19 mouse cellular contexts compared by ENCODE assay signal in the genomic region with DNA sequence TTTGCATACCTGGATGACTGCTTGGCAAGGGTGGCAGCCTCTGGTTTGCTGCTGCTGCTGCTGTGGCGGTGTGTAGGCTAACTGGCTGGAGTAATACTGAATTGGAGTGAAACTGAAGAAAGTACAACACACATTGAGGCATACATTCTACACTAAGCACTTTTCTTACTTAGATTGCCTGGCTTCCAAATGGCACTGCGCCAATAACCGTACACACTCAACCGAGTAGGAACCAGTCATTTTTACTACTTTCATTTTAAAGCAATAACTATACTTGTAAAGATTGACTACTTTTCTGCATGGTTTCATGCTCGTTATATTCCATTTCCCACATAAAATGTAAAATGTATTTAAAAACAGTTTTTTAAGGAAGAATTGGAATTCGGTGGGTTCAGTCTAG. TPM values are rescaled to one million over a fixed set of nuclear protein-coding genes. Genes with fewer than 3 reads are reported as not detected.
DNase-seq lines count a peak whose midpoint lies in the region; ATAC-seq and TF ChIP-seq lines count a peak whose summit lies in the region.
"Had no signal": no experiment of that assay in that cellular context is flagged by ENCODE, and none has a peak within 500 bp of the region (broad histone marks: within the 10 kb centered on the region; RNA-seq: fewer than 3 reads in every experiment).

No protein-coding gene starts in this region.

- peak; percentile 38 for DNase-seq in adrenal gland, postnatal 10 days
- DNase-seq in adrenal gland, adult 18-20 months (ENCODE audit: low spot score in 2 of 2): no peak
- peak; percentile 15 for DNase-seq in kidney, postnatal 14 days
- no peak for DNase-seq in kidney, adult 2 months
- DNase-seq in neural tube, embryonic 10.5 days (ENCODE audit: extremely low spot score, low spot score): no peak
- DNase-seq in thymus, postnatal 0 days (ENCODE audit: low spot score): no peak
- DNase-seq: cerebellum, adult 11 months; gastrocnemius, adult 2 months; heart, adult 2 months; liver, postnatal 0 days; spleen, adult 18-20 months; thymus, postnatal 25 days had no signal

- no peak for ATAC-seq in neural tube, embryonic 15.5 days (ENCODE audit: low FRiP score)
- ATAC-seq in limb, embryonic 15.5 days (ENCODE audit: insufficient number of reproducible peaks, low FRiP score, low TSS enrichment, low read depth): no peak
- ATAC-seq: forebrain, embryonic 13.5 days; liver, postnatal 0 days; midbrain, embryonic 15.5 days had no signal

- no peak overlapping the region for H3K9ac ChIP-seq in neural tube, embryonic 15.5 days (replicated peaks)
- no peak overlapping the region for H3K9ac ChIP-seq in limb, embryonic 15.5 days
- H3K9ac ChIP-seq: embryonic facial prominence, embryonic 15.5 days; forebrain, embryonic 13.5 days; hindbrain, embryonic 12.5 days; liver, postnatal 0 days; midbrain, embryonic 15.5 days; stomach, embryonic 15.5 days had no signal

- H3K27ac ChIP-seq in kidney, adult 2 months (ENCODE audit: insufficient read depth, low read depth, low read length): no peak overlapping the region
- peak overlapping the region; percentile 45; the same call in 1 of the 2 replicates for H3K27ac ChIP-seq in neural tube, embryonic 15.5 days (replicated peaks)
- peak overlapping the region; percentile 54; the same call in 1 of the 2 replicates for H3K27ac ChIP-seq in limb, embryonic 15.5 days
- H3K27ac ChIP-seq: embryonic facial prominence, embryonic 15.5 days; forebrain, embryonic 13.5 days; gastrocnemius, adult 2 months; heart, adult 2 months; hindbrain, embryonic 12.5 days; midbrain, embryonic 15.5 days; stomach, embryonic 15.5 days had no signal

- no peaks in the 10 kb centered on the region for H3K9me3 ChIP-seq in neural tube, embryonic 15.5 days (replicated peaks)
- H3K9me3 ChIP-seq in limb, embryonic 15.5 days: no peaks in the 10 kb centered on the region
- H3K9me3 ChIP-seq: embryonic facial prominence, embryonic 15.5 days; forebrain, embryonic 13.5 days; hindbrain, embryonic 12.5 days; midbrain, embryonic 15.5 days; stomach, embryonic 15.5 days had no signal

- TF ChIP-seq CTCF in kidney, adult 2 months (conservative IDR thresholded peaks at IDR 0.05; ENCODE audit: insufficient read depth, insufficient read length, low read depth, low read length): no peak

- no peak for TF ChIP-seq POLR2A in kidney, adult 2 months (IDR thresholded peaks at IDR 0.05; ENCODE audit: low read depth, low read length)

- H3K4me1 ChIP-seq in kidney, adult 2 months (ENCODE audit: control insufficient read depth, insufficient read depth, low read length): no peaks in the 10 kb centered on the region
- H3K4me1 ChIP-seq in neural tube, embryonic 15.5 days: no peaks in the 10 kb centered on the region
- peaks cover 12% of the 10 kb centered on the region; the same call in 1 of the 2 replicates for H3K4me1 ChIP-seq in limb, embryonic 15.5 days
- H3K4me1 ChIP-seq: embryonic facial prominence, embryonic 15.5 days; forebrain, embryonic 13.5 days; hindbrain, embryonic 12.5 days; midbrain, embryonic 15.5 days; stomach, embryonic 15.5 days had no signal

- H3K4me2 ChIP-seq in neural tube, embryonic 15.5 days: no peak overlapping the region
- H3K4me2 ChIP-seq in limb, embryonic 15.5 days: no peak overlapping the region
- H3K4me2 ChIP-seq: embryonic facial prominence, embryonic 15.5 days; forebrain, embryonic 13.5 days; hindbrain, embryonic 12.5 days; midbrain, embryonic 15.5 days; stomach, embryonic 15.5 days had no signal

- 68% methylated on average over 6 of the region's 6 CpGs for WGBS in kidney, adult 2 months
- WGBS in neural tube, embryonic 15.5 days: 77% methylated on average over 6 of the region's 6 CpGs
- 46% methylated on average over 6 of the region's 6 CpGs for WGBS in limb, embryonic 15.5 days

- no peak overlapping the region for H3K4me3 ChIP-seq in kidney, adult 2 months (ENCODE audit: insufficient read depth, low read depth, low read length)
- no peak overlapping the region for H3K4me3 ChIP-seq in neural tube, embryonic 15.5 days (replicated peaks)
- no peak overlapping the region for H3K4me3 ChIP-seq in limb, embryonic 15.5 days
- H3K4me3 ChIP-seq: embryonic facial prominence, embryonic 15.5 days; forebrain, embryonic 13.5 days; gastrocnemius, adult 2 months; heart, adult 2 months; hindbrain, embryonic 12.5 days; midbrain, embryonic 15.5 days; stomach, embryonic 15.5 days had no signal

- peaks cover 13% of the 10 kb centered on the region for H3K36me3 ChIP-seq in kidney, adult 2 months (ENCODE audit: control insufficient read depth, insufficient read depth, low read length)
- peaks cover 33% of the 10 kb centered on the region for H3K36me3 ChIP-seq in neural tube, embryonic 15.5 days
- peaks cover 33% of the 10 kb centered on the region for H3K36me3 ChIP-seq in limb, embryonic 15.5 days

- H3K27me3 ChIP-seq in kidney, adult 2 months (replicated peaks; ENCODE audit: control insufficient read depth, insufficient read depth, low read length): no peaks in the 10 kb centered on the region
- H3K27me3 ChIP-seq in neural tube, embryonic 15.5 days (replicated peaks): no peaks in the 10 kb centered on the region
- H3K27me3 ChIP-seq in limb, embryonic 15.5 days: no peaks in the 10 kb centered on the region
- H3K27me3 ChIP-seq: embryonic facial prominence, embryonic 15.5 days; forebrain, embryonic 13.5 days; hindbrain, embryonic 12.5 days; midbrain, embryonic 15.5 days; stomach, embryonic 15.5 days had no signal

RNA-seq across cellular contexts. Expression of gene Cox11, which starts 11.8 kb away (rescaled TPM):
- 10 to 100 TPM; 24.5 to 28.6 TPM for total RNA-seq in adrenal gland, postnatal 10 days (2021)
- 10 to 100 TPM; 16.2 to 19.6 TPM for total RNA-seq in adrenal gland, adult 18-20 months (2021)
- 13.6 and 15.6 TPM in 2 replicates for polyA plus RNA-seq in kidney, adult 2 months (2012; rRNA removed)
- 42.3 and 44.1 TPM in 2 replicates for polyA plus RNA-seq in neural tube, embryonic 15.5 days (2015; fragmentation: Nextera tagmentation; extraction: Ambion mirVana)
- polyA plus RNA-seq in limb, embryonic 15.5 days (2015; fragmentation: Nextera tagmentation; extraction: Ambion mirVana): 30.5 and 37.2 TPM in 2 replicates
- 23.2 and 31.1 TPM in 2 replicates for polyA plus RNA-seq in thymus, postnatal 0 days (2015; fragmentation: Nextera tagmentation; extraction: Ambion mirVana)

RNA-seq across cellular contexts. Expression of gene Stxbp4, which starts 11.9 kb away (rescaled TPM):
- 1 to 10 TPM; 6.4 to 9.1 TPM for total RNA-seq in adrenal gland, postnatal 10 days (2021)
- total RNA-seq in adrenal gland, adult 18-20 months (2021): 1 to 10 TPM; 7.3 TPM
- 5.0 TPM in 2 replicates for polyA plus RNA-seq in kidney, adult 2 months (2012; rRNA removed)
- 15.9 and 18.3 TPM in 2 replicates for polyA plus RNA-seq in neural tube, embryonic 15.5 days (2015; fragmentation: Nextera tagmentation; extraction: Ambion mirVana)
- 21.0 and 22.1 TPM in 2 replicates for polyA plus RNA-seq in limb, embryonic 15.5 days (2015; fragmentation: Nextera tagmentation; extraction: Ambion mirVana)
- polyA plus RNA-seq in thymus, postnatal 0 days (2015; fragmentation: Nextera tagmentation; extraction: Ambion mirVana): 6.3 and 7.2 TPM in 2 replicates

RNA-seq across cellular contexts. Expression of gene Tom1l1, which starts 38.4 kb away (rescaled TPM):
- 10 to 100 TPM; 25.0 to 31.4 TPM for total RNA-seq in adrenal gland, postnatal 10 days (2021)
- 10 to 100 TPM; 24.4 to 52.0 TPM for total RNA-seq in adrenal gland, adult 18-20 months (2021)
- polyA plus RNA-seq in kidney, adult 2 months (2012; rRNA removed): 7.0 and 8.4 TPM in 2 replicates
- polyA plus RNA-seq in neural tube, embryonic 15.5 days (2015; fragmentation: Nextera tagmentation; extraction: Ambion mirVana): 24.5 and 30.1 TPM in 2 replicates
- polyA plus RNA-seq in limb, embryonic 15.5 days (2015; fragmentation: Nextera tagmentation; extraction: Ambion mirVana): 33.5 and 35.9 TPM in 2 replicates
- polyA plus RNA-seq in thymus, postnatal 0 days (2015; fragmentation: Nextera tagmentation; extraction: Ambion mirVana): 9.2 and 9.9 TPM in 2 replicates

Comparison
In these comparisons a context has a peak if more than half of its experiments do, and no peak if none do; other contexts are left out.
1. DNase-seq: peak in adrenal gland, postnatal 10 days (single experiment) and kidney, postnatal 14 days (single experiment); none in adrenal gland, adult 18-20 months (0 of 2), kidney, adult 2 months (single experiment), neural tube, embryonic 10.5 days (single experiment) and thymus, postnatal 0 days (single experiment).